Mouse (Mus musculus): ENCODE results near the gene Gins2. TPM values are rescaled to one million over a fixed set of nuclear protein-coding genes. Genes with fewer than 3 reads are reported as not detected.

The Gins2 gene
- 0.47 TPM for polyA plus RNA-seq (2014; fragmentation: Illumina TruSeq; extraction: RNeasy Lipid Tissue Mini Kit (QIAGEN cat#74804); ENCODE audit: low read depth, low replicate concordance)

DNA sequence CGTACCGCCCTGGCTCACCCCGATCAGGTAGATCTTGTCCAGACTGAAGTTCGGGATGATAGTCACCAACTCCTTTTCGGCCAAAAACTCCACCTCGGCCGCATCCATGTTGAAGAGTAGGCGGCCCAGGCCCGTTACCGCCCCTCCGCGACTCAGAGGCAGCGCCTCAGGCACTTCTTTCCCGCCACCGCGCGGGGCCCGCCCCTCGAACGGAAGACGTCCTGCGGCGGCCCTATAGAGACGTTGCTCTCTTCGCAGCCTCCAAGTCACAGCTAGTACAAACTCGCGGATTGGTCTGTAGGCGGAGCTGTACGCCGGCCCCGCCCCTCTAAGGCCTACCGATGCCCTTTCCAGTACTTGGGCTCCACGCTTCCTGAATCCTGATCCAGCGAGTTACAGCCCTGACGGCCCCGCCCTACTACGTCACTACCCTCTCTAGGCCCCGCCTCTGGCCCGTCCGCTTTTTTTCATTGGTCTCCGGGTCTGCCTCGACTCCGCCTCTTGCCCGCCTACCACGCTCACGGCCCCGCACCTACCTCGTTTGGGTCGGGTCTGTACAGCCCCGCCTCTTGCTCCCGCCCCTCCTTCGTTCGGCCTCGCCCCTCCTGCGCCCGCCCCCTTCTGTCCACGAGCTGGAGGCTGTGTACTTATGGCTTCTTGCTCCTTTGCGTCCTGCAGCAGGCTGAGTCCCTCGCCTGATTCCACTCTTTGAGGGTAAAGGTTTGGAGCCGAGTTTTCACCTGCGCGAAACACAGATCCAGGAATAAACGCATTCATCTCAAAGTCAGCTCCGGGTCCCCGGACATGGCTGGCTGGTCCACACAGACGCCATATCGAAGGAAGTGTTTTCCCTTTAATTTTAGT is at the start of gene Gins2:
Gene Gins2, minus strand, starts transcription at position 397 of the 864 bp plus-strand sequence.

Other genes starting within 250 kb of the Gins2 start
- not detected for gene 1190005I06Rik, start 58.3 kb upstream of the Gins2 start, polyA plus RNA-seq (2014; fragmentation: Illumina TruSeq; extraction: RNeasy Lipid Tissue Mini Kit (QIAGEN cat#74804); ENCODE audit: low read depth, low replicate concordance)
- gene Gm27021, start 78.8 kb upstream of the Gins2 start, polyA plus RNA-seq (2014; fragmentation: Illumina TruSeq; extraction: RNeasy Lipid Tissue Mini Kit (QIAGEN cat#74804); ENCODE audit: low read depth, low replicate concordance), result not detected
- 34.1 TPM for gene Cox4i1, start 78.9 kb upstream of the Gins2 start, polyA plus RNA-seq (2014; fragmentation: Illumina TruSeq; extraction: RNeasy Lipid Tissue Mini Kit (QIAGEN cat#74804); ENCODE audit: low read depth, low replicate concordance)
- 6.1 TPM for gene Emc8, start 79.3 kb upstream of the Gins2 start, polyA plus RNA-seq (2014; fragmentation: Illumina TruSeq; extraction: RNeasy Lipid Tissue Mini Kit (QIAGEN cat#74804); ENCODE audit: low read depth, low replicate concordance)
- 6.4 TPM for gene Irf8, start 147.1 kb upstream of the Gins2 start, polyA plus RNA-seq (2014; fragmentation: Illumina TruSeq; extraction: RNeasy Lipid Tissue Mini Kit (QIAGEN cat#74804); ENCODE audit: low read depth, low replicate concordance)